Mouse (Mus musculus) adrenal gland, adult 18-20 months (tissue): Measurements from ENCODE around the gene Gm21954. TPM values are rescaled to one million over a fixed set of nuclear protein-coding genes. Genes with fewer than 3 reads are reported as not detected.

Experiments used
- DNase-seq, 2 experiments: peaks; one replicate each; pipeline ENCODE4 v3.0.0; 2021 to 2022; ENCODE audit warnings: low spot score in 2 of 2
- total RNA-seq, 2 experiments: library from RNA; stranded (reverse); gene quantifications; 1 replicate in 1 of 2; 2 replicates in 1 of 2; pipeline ENCODE4 v1.2.3; 2021

The Gm21954 gene
- total RNA-seq, 2 experiments from 2014 or later: not detected

- DNase-seq: no peak
These were observed 51.5 kb downstream of the Gm21954 start for GRCm38 (mm10) chr3:55420436-55421083.

DNA sequence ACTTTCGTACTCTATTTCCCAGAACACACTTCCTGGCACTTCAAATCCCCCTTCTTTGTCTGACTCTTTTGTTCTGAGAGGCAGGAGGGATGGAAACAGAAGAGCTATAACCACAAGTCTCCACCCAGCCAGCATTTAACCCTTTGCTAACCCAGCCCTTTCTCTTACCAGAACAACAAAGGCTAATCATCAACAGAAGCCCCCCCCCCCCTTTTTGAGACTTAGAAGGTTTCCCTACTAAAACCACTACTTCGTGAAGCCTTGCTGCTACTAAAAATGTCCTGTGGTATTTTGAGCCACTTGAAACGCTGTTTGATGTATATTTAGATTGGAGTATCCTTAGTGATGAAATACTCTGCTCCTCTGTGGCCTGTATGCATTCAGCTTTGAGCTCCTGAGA lies 52.7 kb downstream of the Gm21954 start:
- DNase-seq: no peak

DNA sequence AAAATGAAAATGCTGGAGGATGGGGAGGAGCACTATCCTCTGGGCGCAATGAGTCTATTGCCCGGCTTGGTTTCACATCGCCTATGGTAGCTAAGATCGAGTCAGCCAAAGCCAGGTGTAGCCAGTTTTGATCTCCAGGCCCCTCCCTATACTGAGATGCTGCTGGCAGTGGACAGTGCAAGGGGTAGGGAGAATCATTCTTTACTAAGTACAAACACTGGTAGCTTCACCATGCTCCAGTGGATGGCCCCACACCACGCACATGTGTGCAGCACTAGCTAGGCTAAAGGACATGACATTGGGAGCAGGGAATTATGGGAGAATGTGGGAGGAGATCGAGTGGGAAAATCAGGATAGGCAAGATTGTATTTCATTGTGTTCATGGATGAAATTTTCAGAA lies 53.2 kb downstream of the Gm21954 start:
- DNase-seq: no peak

DNA sequence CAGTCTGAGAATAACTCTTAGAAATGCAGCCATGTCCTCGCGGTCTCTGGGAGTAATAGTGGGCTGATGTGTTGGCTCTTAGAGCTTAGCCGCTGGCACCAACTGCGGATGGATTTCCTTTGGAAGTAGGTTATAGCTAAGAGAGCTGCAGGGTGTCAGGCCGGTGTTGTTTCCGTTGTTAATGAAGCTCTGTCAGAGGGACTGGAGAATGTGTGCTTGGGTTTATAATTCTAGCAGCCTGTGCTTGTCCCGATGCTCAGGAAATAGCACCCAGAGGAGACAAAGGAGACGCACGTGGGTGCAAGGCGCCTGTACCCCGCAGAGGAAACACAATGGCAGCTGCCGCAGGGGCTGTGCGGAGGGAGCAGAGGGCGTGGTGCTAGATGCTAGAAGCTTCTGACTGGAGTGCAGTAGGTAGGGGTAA lies 56.5 kb downstream of the Gm21954 start:
- DNase-seq: no peak

Other genes with a start within 250 kb of the Gm21954 start
- 1 to 10 TPM; 2.6 to 5.2 TPM for gene Dclk1, start 229.8 kb downstream of the Gm21954 start, total RNA-seq